Mouse (Mus musculus): ENCODE data around the gene Ldhb.
"Not testable (repeated sequence)": the region's sequence is repeated elsewhere in the genome, so short reads cannot be mapped to it uniquely, and the experiment has no call there.

DNA sequence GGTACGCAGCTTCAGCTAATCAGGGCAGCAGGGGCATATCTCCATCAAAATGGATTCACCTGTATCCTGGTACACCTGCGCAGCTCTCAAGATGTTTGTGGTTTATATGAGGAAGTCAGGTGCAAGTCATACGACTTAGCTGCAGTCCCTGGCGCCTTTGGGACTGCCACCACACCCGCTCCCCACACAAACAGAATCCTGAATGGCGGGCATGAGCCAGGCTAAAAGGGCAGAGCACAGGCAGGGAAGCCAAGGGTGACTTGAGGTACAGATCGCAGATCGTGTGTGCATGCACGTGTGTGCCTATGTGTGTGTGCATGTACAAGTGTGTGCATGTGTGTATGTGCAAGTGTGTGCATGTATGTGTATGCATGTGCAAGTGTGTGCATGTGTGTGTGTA, 7.6 kb upstream of the Ldhb start:
- TF ChIP-seq USF1 (IDR thresholded peaks at IDR 0.05; ENCODE audit: low read depth); POLR2A (IDR thresholded peaks at IDR 0.05; ENCODE audit: insufficient read length, low read depth): not testable (repeated sequence)

Measured in myocyte (in vitro differentiated cells).